Mouse (Mus musculus): ENCODE measurements around the gene Ccdc148.
A peak's percentile ranks its signal among the peaks of the same experiment; 100 is the strongest.

The Ccdc148 gene

DNA sequence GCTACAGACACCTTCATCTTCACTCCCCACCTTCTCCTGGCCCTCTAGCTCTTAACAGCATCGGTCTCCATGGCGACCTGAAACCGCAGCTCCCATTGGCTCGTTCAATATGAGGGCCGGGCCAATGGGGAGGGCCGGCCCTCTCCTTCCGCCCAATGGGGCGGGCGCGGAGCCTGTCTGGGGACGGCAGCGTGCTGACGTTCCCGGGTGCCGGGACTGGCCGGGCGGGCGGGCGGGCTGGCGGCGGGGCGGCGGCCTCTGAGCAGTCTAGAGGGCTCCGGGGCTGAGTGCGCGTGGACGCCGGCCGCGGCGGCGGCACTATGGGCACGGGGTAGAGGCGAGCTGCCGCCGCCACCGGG is at the start of gene Ccdc148, which contains the start of gene Pkp4:
TSS of gene Ccdc148 (minus strand) at position 79 of the 359 bp plus-strand sequence.
TSS of gene Pkp4 (plus strand) at position 246 of the 359 bp plus-strand sequence.
- peak; percentile 46 to 74 for DNase-seq (ENCODE audit: low read depth in 1 of 2, low spot score in 2 of 2)

DNA sequence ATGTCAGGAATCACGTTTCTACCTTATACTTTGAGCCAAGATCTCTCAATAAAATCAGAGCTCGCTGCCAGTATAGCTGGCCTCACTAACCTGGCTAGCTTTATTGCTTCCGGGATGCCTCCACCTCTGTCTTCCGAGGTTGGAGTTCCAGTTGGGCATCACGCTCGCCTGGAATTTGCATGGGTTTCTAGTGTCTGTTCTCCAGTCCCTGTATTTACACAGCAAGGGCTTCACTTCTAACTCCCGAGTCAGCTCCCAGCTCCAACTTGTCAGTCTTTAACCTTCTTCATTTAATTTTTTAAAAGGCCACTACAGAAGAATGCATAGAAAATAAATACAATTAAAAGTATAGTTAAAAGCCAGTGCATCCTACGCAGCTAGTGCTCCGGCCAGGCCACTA is 47.8 kb upstream of the Ccdc148 start:
- no peak for DNase-seq (ENCODE audit: low read depth in 1 of 2, low spot score in 2 of 2)

DNA sequence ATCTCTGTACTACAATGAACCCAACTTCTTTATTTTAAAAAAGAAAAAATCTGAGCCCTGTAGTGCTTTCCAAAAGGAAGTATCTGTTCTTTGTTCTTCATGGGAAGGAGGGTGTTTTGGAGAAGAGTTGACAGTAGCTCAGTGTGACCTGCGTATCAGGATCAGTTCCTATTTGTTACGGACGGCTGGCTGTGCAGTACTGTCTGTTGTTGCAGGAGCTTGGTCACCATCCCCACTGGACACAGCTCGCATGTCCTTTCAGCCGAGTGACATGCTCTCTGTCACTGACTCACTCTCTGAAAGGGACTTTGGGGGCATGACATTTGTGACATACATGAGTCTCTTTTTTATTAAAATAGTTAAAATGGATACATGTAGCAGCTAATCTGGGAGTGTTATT is 47.2 kb upstream of the Ccdc148 start:
- no peak for DNase-seq (ENCODE audit: low read depth in 1 of 2, low spot score in 2 of 2)

DNA sequence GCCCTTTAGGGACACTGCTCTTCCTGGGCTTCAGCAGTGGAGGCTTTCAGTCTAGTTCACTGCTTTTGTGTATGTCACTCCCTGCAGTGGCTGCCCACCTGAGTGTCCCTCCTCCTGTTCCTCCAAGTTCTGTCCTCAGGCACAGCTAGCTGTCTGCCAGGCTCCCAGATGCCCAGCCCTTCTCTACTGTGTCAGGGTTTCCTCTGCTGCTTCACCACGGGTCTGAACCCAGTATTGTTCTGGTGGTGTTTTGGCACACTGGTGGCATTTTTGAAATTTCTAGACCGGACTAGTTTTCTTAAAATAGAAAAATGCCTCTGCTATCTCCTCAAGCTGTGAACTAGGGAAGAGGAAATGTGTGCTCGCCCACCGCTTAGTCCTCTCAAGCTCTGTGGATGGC is 46.8 kb upstream of the Ccdc148 start:
- DNase-seq (ENCODE audit: low read depth in 1 of 2, low spot score in 2 of 2), result no peak

DNA sequence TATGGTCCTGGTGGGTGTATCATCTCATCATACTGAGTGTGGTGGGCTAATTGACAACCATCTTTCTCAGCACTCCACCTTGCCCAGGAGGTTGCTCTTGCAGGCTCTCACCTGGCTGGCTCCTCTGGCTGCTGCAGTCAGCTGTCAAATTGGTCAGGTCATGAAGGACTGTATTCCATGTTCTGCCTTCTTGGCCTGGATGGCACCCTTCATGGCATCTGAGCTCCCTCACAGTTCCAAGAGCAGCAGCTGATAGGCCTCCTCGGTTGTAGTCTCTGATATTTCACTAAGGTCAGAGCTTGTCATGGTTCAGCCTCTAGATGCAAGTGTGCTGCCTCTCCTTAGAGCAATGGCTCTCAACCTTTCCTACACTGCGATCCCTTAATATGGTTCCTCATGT is 45.7 kb upstream of the Ccdc148 start:
- no peak for DNase-seq (ENCODE audit: low read depth in 1 of 2, low spot score in 2 of 2)

DNA sequence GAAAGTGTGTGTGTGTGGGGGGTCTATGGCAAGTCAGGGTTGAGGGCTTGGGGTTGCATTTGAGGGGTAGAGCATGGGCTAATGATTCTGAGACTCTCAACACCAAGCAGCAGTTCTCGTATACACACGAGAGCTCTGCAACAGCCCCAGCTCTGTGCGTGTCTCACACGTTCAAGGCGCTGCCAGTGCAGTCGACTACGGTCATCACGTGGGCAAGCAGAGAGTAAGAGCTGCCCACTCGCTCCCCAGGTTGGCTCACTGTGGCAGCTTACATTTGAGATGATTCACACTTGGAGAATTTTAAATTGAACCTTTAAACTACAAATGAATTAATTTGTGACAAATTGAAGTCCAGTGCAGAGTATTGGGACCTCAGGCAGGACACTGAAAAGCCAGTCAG is 44.6 kb upstream of the Ccdc148 start:
- no peak for DNase-seq (ENCODE audit: low read depth in 1 of 2, low spot score in 2 of 2)

DNA sequence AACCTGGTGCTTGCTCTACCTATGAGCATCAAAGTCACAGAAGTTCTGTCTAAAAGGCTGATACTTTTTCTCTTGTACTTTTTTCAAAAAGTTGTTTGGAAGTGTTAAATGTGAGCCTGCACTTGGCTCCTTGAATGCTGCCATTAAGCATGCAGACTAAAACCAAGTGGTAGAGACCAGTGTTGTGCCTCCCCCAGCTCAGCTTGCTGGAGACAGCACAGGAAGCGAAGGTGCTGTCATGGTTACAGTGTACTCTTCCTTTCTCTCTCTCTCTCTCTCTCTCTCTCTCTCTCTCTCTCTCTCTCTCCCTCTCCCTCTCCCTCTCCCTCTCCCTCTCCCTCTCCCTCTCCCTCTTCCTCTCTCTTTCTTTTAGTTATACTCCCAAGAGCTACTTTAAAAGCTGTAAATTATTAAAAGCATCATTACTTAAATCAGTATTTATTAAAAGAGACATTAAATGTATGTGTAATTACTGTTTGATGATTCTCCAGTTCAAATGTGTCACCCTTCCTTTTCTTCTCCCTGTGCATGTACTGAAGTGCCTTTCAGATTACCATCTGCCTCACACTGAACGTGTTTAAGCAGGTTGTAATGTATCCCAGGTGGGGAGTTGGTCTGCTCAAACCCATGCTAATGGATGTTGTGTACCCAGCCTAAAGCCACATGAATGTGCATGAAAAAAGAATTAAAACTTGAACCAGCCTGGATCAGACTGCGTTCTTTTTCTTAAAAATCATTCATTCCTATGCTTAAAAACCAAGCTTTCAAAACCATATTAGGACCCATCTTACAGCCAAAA is 43.3 kb upstream of the Ccdc148 start:
- no peak for DNase-seq (ENCODE audit: low read depth in 1 of 2, low spot score in 2 of 2)

DNA sequence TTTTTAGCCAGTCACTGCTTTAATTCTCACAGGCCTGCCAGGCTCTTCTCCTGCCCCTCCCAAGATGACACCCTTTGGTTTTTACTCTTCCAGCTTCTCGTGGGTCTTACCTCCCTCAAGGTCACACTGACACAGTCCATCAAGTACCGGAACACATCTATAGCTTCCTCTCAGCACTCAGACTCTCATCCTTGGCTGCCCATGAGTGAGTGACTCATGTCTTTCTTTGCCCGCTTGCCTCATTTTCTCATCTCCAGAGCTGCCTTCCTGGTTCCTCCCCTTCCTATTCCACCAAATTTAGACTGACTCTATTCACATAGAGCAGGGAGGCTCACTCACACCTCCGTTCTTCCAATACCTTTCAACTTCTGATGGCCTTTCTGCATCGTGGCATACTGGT is 42.4 kb upstream of the Ccdc148 start:
- no peak for DNase-seq (ENCODE audit: low read depth in 1 of 2, low spot score in 2 of 2)

DNA sequence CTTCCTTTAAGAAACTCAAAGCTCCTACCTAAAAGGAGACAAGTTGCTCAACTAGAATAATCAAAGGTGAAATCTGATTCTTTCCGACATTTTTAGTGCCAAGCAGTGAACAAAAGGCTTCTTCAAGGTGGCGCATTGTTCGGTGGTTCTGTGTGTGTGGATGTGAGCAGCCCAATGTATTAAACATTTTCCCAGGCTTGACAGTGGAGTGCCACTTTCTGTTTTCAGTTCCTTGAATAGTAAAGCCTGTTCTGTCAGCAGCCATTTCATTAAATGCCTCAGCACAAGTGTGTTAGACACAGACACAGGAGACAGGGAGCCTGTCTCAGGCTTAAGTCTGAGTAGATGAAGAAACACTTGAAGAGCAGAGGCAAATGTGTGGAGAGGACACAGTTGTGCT is 40.0 kb upstream of the Ccdc148 start:
- no peak for DNase-seq (ENCODE audit: low read depth in 1 of 2, low spot score in 2 of 2)

DNA sequence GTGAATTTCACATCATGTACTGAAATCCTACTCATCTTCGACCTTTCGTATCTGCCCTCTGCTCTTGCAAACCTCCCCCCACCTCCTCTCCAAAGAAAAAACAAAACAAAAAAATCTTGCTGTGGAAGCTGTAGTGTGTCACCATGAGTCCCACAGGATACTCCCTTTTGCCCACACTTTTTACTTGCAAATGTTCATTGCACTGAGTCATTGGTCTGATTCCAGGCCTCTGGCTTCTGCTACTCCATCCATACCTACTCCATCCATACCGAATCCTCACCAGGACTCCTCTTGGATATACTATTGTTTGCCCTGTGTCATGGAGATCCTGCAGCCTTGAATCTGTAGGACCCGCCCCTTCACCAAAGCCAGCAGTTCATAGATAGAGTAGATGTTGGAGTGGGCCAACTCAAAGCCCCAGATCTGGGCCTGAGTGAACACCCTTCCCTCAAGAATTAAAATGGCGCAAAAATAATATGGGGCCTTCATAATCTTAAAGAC is 39.0 kb upstream of the Ccdc148 start:
- no peak for DNase-seq (ENCODE audit: low read depth in 1 of 2, low spot score in 2 of 2)

DNA sequence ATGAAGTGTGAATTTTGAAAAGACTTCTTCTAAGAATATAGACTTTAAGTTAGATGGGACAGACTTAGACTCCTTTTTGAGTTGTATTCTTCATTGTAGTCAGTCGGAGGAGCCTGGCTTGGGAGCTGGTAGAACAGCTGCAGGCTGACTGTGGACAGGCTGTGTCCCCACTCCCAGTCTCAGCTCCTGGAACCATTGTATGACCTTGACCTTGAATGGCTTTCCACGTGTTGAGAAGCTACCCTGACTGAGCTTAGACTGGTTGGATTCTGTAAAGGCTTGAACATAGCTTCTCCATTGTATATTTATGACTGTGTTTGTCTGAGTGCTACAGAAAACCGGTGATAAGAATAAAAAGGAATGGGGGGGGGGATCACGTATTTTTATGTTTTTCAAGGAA is 36.7 kb upstream of the Ccdc148 start:
- DNase-seq (ENCODE audit: low read depth in 1 of 2, low spot score in 2 of 2), result no peak

DNA sequence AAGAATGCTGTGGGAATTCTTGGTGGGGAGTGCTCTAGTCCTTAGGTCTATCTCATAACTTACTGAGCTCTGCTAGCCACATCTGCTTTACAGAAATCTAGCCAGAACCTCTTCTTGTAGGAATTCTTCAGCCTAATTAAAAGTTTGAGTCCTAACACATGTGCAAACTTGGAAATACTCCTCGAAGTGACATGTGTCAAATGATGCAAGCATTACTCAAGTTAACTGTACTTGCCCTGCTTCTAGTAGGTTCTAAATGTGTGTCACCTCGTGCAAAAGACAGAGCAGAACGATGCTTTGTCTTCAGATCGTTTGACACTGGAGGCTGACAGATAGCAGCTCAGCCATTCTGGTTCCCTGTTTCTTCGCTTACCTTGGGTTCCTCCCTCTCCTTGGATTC is 32.6 kb upstream of the Ccdc148 start:
- DNase-seq (ENCODE audit: low read depth in 1 of 2, low spot score in 2 of 2), result no peak

DNA sequence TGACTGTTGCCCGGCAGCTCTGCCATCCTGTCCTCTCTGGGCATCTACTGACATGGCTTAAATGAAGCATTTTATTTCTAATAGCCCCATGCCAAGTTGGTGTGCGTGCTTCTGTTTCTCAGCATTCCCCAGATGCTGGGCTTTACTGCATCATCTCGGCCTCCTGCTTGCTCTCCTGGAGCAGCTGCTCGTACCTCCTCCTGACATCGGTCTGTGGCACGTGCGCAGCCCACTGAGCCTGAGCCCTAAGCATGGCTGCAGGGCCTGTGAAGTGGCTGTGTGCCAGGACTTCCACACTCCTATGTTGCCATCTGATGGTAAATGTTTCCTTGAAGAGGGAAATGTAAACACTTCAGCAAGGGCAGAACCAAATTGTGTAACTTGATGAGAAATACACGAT is 31.0 kb upstream of the Ccdc148 start:
- no peak for DNase-seq (ENCODE audit: low read depth in 1 of 2, low spot score in 2 of 2)

DNA sequence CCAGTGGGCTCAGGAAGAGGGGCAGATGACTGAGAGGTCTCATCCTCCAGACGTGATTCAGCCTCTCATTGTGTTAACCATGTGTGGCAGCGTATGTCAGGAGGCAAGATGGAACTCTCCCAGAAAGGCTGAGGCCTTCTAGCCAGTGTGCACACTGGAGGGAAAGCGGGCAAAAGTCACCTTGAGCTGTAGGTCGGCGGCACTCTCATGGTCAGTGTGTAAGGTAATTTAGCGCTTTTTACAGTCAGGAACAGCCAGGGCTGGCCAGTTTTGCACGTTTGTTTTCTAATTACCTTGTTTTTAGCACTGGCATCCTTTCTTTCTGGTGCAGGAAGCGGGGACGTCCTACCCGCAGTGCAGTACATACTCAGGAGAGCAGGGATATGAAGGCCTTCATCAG is 29.7 kb upstream of the Ccdc148 start:
- DNase-seq (ENCODE audit: low read depth in 1 of 2, low spot score in 2 of 2), result no peak

DNA sequence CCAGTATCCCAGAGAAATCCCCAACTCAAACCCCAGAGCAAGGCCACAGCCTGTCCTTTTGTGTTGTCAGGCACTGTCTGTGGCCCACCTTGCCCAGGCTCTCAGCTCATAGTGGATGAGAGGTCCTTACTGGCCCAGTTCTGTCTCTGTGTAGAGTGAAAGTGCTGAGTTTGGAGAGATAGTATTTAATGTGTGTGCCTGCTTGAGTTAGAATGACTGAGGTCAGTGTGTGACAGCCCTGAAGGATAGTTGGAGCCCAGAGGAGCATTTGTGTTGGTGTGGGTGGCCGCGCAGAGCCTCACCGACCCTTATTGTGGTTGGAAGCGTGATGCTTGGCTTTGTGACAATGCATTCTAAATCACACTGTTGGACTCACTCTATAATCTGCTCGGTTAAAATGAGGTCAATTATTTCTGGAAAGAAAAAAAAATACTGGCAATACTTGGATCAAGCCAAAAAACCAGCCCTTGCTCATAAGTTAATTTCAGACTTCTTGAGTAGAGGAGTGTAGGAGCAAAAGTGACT is 29.2 kb upstream of the Ccdc148 start:
- no peak for DNase-seq (ENCODE audit: low read depth in 1 of 2, low spot score in 2 of 2)

DNA sequence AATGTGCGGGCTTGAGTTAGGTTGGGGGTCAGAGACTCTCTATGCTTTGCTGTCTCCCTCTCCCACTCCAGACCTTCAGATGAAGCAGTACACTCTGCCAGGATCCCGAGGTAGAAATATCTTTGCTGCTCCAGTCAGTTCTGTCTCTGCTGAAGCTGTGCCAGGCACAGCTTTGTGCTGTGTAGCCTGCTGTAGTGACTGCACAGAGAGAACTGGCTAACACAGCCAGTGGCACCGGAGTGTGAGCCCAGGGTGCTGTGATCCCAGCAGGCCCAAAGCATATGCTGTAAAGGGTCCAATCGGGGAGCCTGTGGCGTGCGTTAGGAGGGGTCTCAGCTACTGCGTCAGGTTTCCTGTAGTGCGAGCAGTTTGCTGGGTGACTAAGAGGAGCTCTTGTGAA is 27.8 kb upstream of the Ccdc148 start:
- no peak for DNase-seq (ENCODE audit: low read depth in 1 of 2, low spot score in 2 of 2)

DNA sequence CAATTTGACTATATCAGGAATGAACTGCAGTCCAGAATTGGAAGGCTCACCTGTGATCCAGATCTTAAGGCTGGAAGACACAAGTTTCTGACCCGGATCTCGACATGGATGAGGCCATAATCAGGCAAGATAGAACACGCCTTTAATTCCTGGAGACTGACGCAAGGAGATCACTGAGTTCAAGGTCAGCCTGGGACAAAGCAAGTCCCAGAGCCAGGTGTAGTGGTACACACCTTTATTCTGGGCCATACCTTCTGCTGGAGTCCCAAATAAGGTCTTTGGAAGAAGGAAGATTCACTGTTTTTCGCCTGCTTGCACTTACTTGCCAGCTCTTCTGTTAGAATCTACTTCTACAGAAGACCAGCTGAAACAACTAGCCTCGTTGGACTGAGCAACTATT is 26.5 kb upstream of the Ccdc148 start:
- no peak for DNase-seq (ENCODE audit: low read depth in 1 of 2, low spot score in 2 of 2)

DNA sequence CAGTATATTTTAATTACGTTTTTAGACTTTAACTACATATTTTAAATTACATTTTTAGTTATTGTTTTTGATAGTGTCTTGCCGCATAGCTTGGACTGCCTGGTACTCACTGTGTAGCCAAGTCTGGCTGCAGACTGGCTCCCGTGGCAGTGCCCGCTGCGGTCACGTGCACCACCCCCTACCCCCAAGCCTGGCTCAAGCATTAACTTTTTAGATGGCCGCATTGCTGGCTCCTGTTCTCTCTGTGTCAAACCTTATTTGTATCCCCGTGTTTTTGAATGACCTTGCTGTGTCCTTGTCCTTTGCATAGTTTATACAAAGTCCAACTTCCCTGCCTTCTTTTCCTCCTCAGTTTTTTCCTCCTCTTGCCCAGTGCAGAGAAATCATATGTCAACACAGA is 25.6 kb upstream of the Ccdc148 start:
- no peak for DNase-seq (ENCODE audit: low read depth in 1 of 2, low spot score in 2 of 2)

DNA sequence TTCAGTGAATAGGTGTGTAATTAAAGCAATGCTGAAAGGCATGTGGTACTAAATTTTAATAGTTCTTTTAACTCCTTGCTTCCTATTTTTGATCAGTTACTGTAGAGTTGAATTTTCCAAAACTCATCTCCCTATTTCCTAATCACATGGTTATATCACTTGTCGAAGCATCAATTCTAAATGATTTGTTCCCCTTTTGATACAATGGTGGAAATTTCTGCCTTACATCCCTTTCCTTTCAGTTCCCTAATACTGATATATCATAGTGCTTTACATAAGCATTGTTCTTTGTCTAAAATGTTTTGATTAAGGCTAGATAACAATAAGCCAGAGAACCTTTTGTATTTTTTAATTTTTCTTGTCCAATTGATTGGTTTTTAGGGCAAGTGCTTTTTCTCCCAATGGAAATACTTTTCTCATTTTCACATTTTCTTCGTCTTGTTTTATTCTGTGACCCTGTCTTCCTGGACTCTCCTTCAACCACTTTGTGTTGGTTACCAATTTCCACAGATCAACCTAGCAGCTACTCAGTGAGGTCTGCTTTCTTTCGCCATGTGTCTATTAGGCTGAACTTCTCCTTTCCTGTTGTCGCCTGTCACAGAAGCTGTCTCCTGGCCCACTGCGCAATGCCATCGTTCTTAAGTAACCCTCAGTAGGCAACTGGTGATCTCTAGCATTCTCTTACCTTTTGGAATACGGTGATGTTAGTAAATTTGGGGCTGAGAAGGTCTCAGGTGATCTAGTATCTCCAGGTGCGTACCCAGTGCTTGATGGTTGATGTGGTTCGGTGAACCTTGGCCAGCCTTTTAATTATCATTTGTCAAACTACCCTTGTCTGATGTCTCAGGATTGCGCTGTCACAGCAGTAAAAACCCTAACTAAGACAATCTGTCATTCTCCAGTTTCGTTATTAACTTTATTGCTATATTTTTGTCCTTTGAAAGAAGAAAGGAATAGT is 23.9 kb upstream of the Ccdc148 start:
- DNase-seq (ENCODE audit: low read depth in 1 of 2, low spot score in 2 of 2), result no peak

DNA sequence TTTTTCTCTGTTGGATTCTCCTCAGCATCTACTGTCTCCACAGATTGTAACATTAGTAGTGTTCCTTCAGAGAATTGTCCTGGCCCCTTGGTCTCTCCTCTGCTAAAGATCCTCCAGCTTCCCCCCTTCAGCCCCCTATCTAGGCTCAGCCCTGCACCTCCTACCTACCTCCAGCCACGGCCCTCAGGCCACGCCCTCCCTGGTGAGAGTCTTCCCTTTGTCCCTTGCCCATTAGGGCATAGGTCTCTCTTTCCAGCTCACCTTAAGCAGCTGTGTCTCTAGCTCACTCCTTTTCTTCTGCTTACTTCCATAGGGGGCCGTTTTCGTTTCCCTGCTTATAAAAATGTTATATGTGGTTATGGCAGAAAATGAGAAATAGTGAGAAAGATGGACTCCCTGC is 23.1 kb upstream of the Ccdc148 start:
- DNase-seq (ENCODE audit: low read depth in 1 of 2, low spot score in 2 of 2), result no peak

DNA sequence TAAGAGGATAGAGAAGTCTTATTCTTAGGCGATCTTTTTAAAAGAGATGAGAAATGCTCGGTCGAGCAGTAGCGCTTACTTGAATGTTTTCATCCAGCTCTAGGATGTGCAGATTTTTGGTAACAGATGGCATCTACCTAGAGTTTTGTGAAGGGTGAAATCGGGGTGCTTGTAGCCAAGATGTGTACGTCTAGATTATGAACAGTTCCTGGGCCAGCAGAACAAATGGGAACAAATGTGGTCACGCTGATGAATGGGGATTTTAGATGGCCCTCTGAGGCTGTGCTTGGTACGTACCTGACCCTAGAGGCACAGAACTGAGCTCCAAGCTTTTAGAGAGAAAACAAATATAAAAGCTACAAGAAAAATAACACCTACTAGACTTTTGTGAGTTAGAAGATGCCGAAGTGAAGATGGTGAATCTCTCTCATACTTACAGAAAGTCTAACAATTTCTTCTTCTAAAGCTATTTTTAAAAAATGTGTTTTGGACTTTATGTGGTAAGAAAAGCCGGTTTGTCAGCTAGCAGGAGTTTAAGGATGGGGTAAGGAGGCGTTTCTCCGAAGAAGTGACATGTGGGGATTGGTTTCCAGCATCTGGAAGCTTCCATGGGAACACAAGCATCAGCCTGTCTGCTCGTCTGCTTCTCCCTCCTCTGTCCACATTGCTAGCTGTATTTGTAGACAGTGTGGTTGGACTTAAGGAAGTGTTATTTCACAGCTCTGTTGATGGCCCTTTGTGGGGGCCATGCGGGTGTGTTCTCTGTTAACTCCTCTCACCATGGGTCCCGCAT is 21.0 kb upstream of the Ccdc148 start:
- DNase-seq (ENCODE audit: low read depth in 1 of 2, low spot score in 2 of 2), result no peak

All from monocyte, adult 2 months (primary cell).